Mouse (Mus musculus): ENCODE data around the gene Lin7c. TPM values are rescaled to one million over a fixed set of nuclear protein-coding genes. Genes with fewer than 3 reads are reported as not detected.
A peak's percentile ranks its signal among the peaks of the same experiment; 100 is the strongest.

Lin7c gene
- polyA plus RNA-seq, 1 experiment: 3.8 TPM

GRCm38 (mm10) chr2:109896311-109896710 is 5.7 kb downstream of the Lin7c start:
- H3K27me3 ChIP-seq (ENCODE audit: control insufficient read depth, insufficient read depth, low read length): no peaks in the 10 kb centered on the region
- no peak for TF ChIP-seq POLR2A (IDR thresholded peaks at IDR 0.05; ENCODE audit: low read depth, low read length)
- TF ChIP-seq CTCF (IDR thresholded peaks at IDR 0.05; ENCODE audit: extremely low read depth, insufficient read length, insufficient replicate concordance, low read depth, low read length): 0 out of 2 replicates have a peak, but pooled peaks have one; percentile 7
- 74% methylated on average over 7 of the region's 7 CpGs for WGBS
- no peak overlapping the region for H3K4me3 ChIP-seq (ENCODE audit: low read depth, low read length)
- no peak overlapping the region for H3K27ac ChIP-seq (ENCODE audit: insufficient read depth, low read depth, low read length)
- H3K4me1 ChIP-seq (ENCODE audit: control insufficient read depth, insufficient read depth, insufficient read length, low read length): no peaks in the 10 kb centered on the region
- H3K36me3 ChIP-seq (ENCODE audit: control insufficient read depth, insufficient read depth, low read length): peaks cover 44% of the 10 kb centered on the region

- Histone ChIP-seq H3K27me3 (ENCODE audit: control insufficient read depth, insufficient read depth, low read length) (no peaks in the 10 kb centered on the region), H3K4me3 (ENCODE audit: low read depth, low read length) (no peak overlapping the region), H3K27ac (ENCODE audit: insufficient read depth, low read depth, low read length) (no peak overlapping the region), H3K36me3 (ENCODE audit: control insufficient read depth, insufficient read depth, low read length) (peaks cover 19% of the 10 kb centered on the region), H3K4me1 (ENCODE audit: control insufficient read depth, insufficient read depth, insufficient read length, low read length) (no peaks in the 10 kb centered on the region)
- WGBS: 38% methylated on average over 7 of the region's 7 CpGs
- no peak for TF ChIP-seq CTCF (IDR thresholded peaks at IDR 0.05; ENCODE audit: extremely low read depth, insufficient read length, insufficient replicate concordance, low read depth, low read length)
- TF ChIP-seq POLR2A (IDR thresholded peaks at IDR 0.05; ENCODE audit: low read depth, low read length): no peak
Observed at GRCm38 (mm10) chr2:109902869-109903268, 12.2 kb downstream of the Lin7c start.

- Histone ChIP-seq H3K27ac (ENCODE audit: insufficient read depth, low read depth, low read length) (no peak overlapping the region), H3K36me3 (ENCODE audit: control insufficient read depth, insufficient read depth, low read length) (peaks cover 13% of the 10 kb centered on the region), H3K4me3 (ENCODE audit: low read depth, low read length) (no peak overlapping the region), H3K4me1 (ENCODE audit: control insufficient read depth, insufficient read depth, insufficient read length, low read length) (no peaks in the 10 kb centered on the region), H3K27me3 (ENCODE audit: control insufficient read depth, insufficient read depth, low read length) (no peaks in the 10 kb centered on the region)
- under 1% methylated on average over 7 of the region's 7 CpGs for WGBS
- TF ChIP-seq POLR2A (IDR thresholded peaks at IDR 0.05; ENCODE audit: low read depth, low read length) (no peak), CTCF (IDR thresholded peaks at IDR 0.05; ENCODE audit: extremely low read depth, insufficient read length, insufficient replicate concordance, low read depth, low read length) (peak; percentile 76; the same call in 1 of the 2 replicates)
Observed at GRCm38 (mm10) chr2:109904171-109904821, 13.6 kb downstream of the Lin7c start.

- 53% methylated on average over 2 of the region's 2 CpGs for WGBS
Observed at GRCm38 (mm10) chr2:109909122-109909521, 18.5 kb downstream of the Lin7c start.

GRCm38 (mm10) chr2:109912216-109912615 is 21.6 kb downstream of the Lin7c start:
- H3K27ac ChIP-seq (ENCODE audit: insufficient read depth, low read depth, low read length): no peak overlapping the region
- no peaks in the 10 kb centered on the region for H3K36me3 ChIP-seq (ENCODE audit: control insufficient read depth, insufficient read depth, low read length)
- TF ChIP-seq POLR2A (IDR thresholded peaks at IDR 0.05; ENCODE audit: low read depth, low read length): no peak
- TF ChIP-seq CTCF (IDR thresholded peaks at IDR 0.05; ENCODE audit: extremely low read depth, insufficient read length, insufficient replicate concordance, low read depth, low read length): no peak
- no peaks in the 10 kb centered on the region for H3K27me3 ChIP-seq (ENCODE audit: control insufficient read depth, insufficient read depth, low read length)
- 97% methylated on average over 8 of the region's 8 CpGs for WGBS
- H3K4me3 ChIP-seq (ENCODE audit: low read depth, low read length): no peak overlapping the region
- peaks cover 4% of the 10 kb centered on the region; the same call in 1 of the 2 replicates for H3K4me1 ChIP-seq (ENCODE audit: control insufficient read depth, insufficient read depth, insufficient read length, low read length)

More at GRCm38 (mm10) chr2:109909122-109909521, 18.5 kb downstream of the Lin7c start:
- Histone ChIP-seq H3K27me3 (ENCODE audit: control insufficient read depth, insufficient read depth, low read length) (no peaks in the 10 kb centered on the region), H3K4me3 (ENCODE audit: low read depth, low read length) (no peak overlapping the region), H3K36me3 (ENCODE audit: control insufficient read depth, insufficient read depth, low read length) (no peaks in the 10 kb centered on the region), H3K27ac (ENCODE audit: insufficient read depth, low read depth, low read length) (no peak overlapping the region), H3K4me1 (ENCODE audit: control insufficient read depth, insufficient read depth, insufficient read length, low read length) (no peaks in the 10 kb centered on the region)
- no peak for TF ChIP-seq CTCF (IDR thresholded peaks at IDR 0.05; ENCODE audit: extremely low read depth, insufficient read length, insufficient replicate concordance, low read depth, low read length)
- no peak for TF ChIP-seq POLR2A (IDR thresholded peaks at IDR 0.05; ENCODE audit: low read depth, low read length)

- Histone ChIP-seq H3K4me1 (ENCODE audit: control insufficient read depth, insufficient read depth, insufficient read length, low read length) (peaks cover 4% of the 10 kb centered on the region; the same call in 1 of the 2 replicates), H3K36me3 (ENCODE audit: control insufficient read depth, insufficient read depth, low read length) (no peaks in the 10 kb centered on the region), H3K27me3 (ENCODE audit: control insufficient read depth, insufficient read depth, low read length) (no peaks in the 10 kb centered on the region), H3K4me3 (ENCODE audit: low read depth, low read length) (no peak overlapping the region), H3K27ac (ENCODE audit: insufficient read depth, low read depth, low read length) (no peak overlapping the region)
- TF ChIP-seq POLR2A (IDR thresholded peaks at IDR 0.05; ENCODE audit: low read depth, low read length) (no peak), CTCF (IDR thresholded peaks at IDR 0.05; ENCODE audit: extremely low read depth, insufficient read length, insufficient replicate concordance, low read depth, low read length) (no peak)
- 90% methylated on average over 12 of the region's 12 CpGs for WGBS
Observed at GRCm38 (mm10) chr2:109912766-109913165, 22.1 kb downstream of the Lin7c start.

- Histone ChIP-seq H3K27me3 (ENCODE audit: control insufficient read depth, insufficient read depth, low read length) (no peaks in the 10 kb centered on the region), H3K36me3 (ENCODE audit: control insufficient read depth, insufficient read depth, low read length) (no peaks in the 10 kb centered on the region), H3K4me1 (ENCODE audit: control insufficient read depth, insufficient read depth, insufficient read length, low read length) (peaks cover 4% of the 10 kb centered on the region; the same call in 1 of the 2 replicates), H3K4me3 (ENCODE audit: low read depth, low read length) (no peak overlapping the region), H3K27ac (ENCODE audit: insufficient read depth, low read depth, low read length) (no peak overlapping the region)
- 84% methylated on average over 8 of the region's 8 CpGs for WGBS
- TF ChIP-seq CTCF (IDR thresholded peaks at IDR 0.05; ENCODE audit: extremely low read depth, insufficient read length, insufficient replicate concordance, low read depth, low read length): no peak
- no peak for TF ChIP-seq POLR2A (IDR thresholded peaks at IDR 0.05; ENCODE audit: low read depth, low read length)
Observed at GRCm38 (mm10) chr2:109913241-109913640, 22.6 kb downstream of the Lin7c start.

All from small intestine, adult 2 months (tissue).